Mouse (Mus musculus) fat pad, adult 2 months (tissue): ENCODE results near the gene Slc23a4.

ENCODE experiments used
- DNase-seq: peaks from one replicate; pipeline ENCODE4 v3.0.0-alpha.2; 2011; ENCODE audit warnings: low read depth, low spot score; ENCODE audit errors: extremely low read depth

The Slc23a4 gene

GRCm38 (mm10) chr6:34913341-34914040 lies 74.7 kb downstream of the Slc23a4 start:
- DNase-seq, result no peak

GRCm38 (mm10) chr6:34910371-34911219 lies 77.6 kb downstream of the Slc23a4 start, which contains the start of gene Wdr91:
Wdr91 (minus strand) TSS chr6:34910876.
- no peak for DNase-seq

GRCm38 (mm10) chr6:34909631-34910345 lies 78.4 kb downstream of the Slc23a4 start:
- DNase-seq, result no peak

GRCm38 (mm10) chr6:34907696-34908260 lies 80.4 kb downstream of the Slc23a4 start:
- DNase-seq, result no peak

GRCm38 (mm10) chr6:34907121-34907614 lies 81.0 kb downstream of the Slc23a4 start:
- DNase-seq, result no peak

GRCm38 (mm10) chr6:34906661-34907060 lies 81.5 kb downstream of the Slc23a4 start:
- DNase-seq, result no peak

- DNase-seq, result no peak
These were observed 82.1 kb downstream of the Slc23a4 start for GRCm38 (mm10) chr6:34906125-34906524.

- DNase-seq, result no peak
These were observed 83.8 kb downstream of the Slc23a4 start for GRCm38 (mm10) chr6:34904361-34904760.

GRCm38 (mm10) chr6:34903851-34904250 lies 84.4 kb downstream of the Slc23a4 start:
- no peak for DNase-seq

- DNase-seq, result no peak
These were observed 84.8 kb downstream of the Slc23a4 start for GRCm38 (mm10) chr6:34903441-34903840.

- no peak for DNase-seq
These were observed 85.6 kb downstream of the Slc23a4 start for GRCm38 (mm10) chr6:34902578-34902977.

- no peak for DNase-seq
These were observed 86.2 kb downstream of the Slc23a4 start for GRCm38 (mm10) chr6:34901911-34902444.

GRCm38 (mm10) chr6:34900990-34901389 lies 87.2 kb downstream of the Slc23a4 start:
- no peak for DNase-seq

- DNase-seq, result no peak
These were observed 89.1 kb downstream of the Slc23a4 start for GRCm38 (mm10) chr6:34899127-34899526.

GRCm38 (mm10) chr6:34896168-34896780 lies 91.9 kb downstream of the Slc23a4 start:
- no peak for DNase-seq

GRCm38 (mm10) chr6:34895569-34895968 lies 92.6 kb downstream of the Slc23a4 start:
- DNase-seq, result no peak
